Mouse (Mus musculus): Measurements from ENCODE around the gene Slc29a3. TPM values are rescaled to one million over a fixed set of nuclear protein-coding genes. Genes with fewer than 3 reads are reported as not detected.
A peak's percentile ranks its signal among the peaks of the same experiment; 100 is the strongest.

Gene Slc29a3
- 1 to 10 TPM; 6.9 to 8.2 TPM for total RNA-seq (2021)

- DNase-seq: peak; percentile 99
These were observed at the start of gene Slc29a3 for GRCm38 (mm10) chr10:60752040-60753020. Slc29a3 (minus strand) TSS chr10:60752794.

GRCm38 (mm10) chr10:60801898-60802412 is 49.4 kb upstream of the Slc29a3 start:
- DNase-seq: no peak

- DNase-seq: no peak
These were observed 48.7 kb upstream of the Slc29a3 start for GRCm38 (mm10) chr10:60801168-60801897.

- DNase-seq: no peak
These were observed 47.9 kb upstream of the Slc29a3 start for GRCm38 (mm10) chr10:60800295-60801167.

- DNase-seq: no peak
These were observed 45.3 kb upstream of the Slc29a3 start for GRCm38 (mm10) chr10:60797682-60798422.

- DNase-seq: no peak
These were observed 43.9 kb upstream of the Slc29a3 start for GRCm38 (mm10) chr10:60796474-60796873.

- no peak for DNase-seq
These were observed 43.4 kb upstream of the Slc29a3 start for GRCm38 (mm10) chr10:60796028-60796427.

- no peak for DNase-seq
These were observed 42.2 kb upstream of the Slc29a3 start for GRCm38 (mm10) chr10:60794792-60795191.

GRCm38 (mm10) chr10:60794374-60794773 is 41.8 kb upstream of the Slc29a3 start:
- DNase-seq: no peak

- peak; percentile 74 for DNase-seq
These were observed 40.2 kb upstream of the Slc29a3 start for GRCm38 (mm10) chr10:60792841-60793240.

- no peak for DNase-seq
These were observed 39.8 kb upstream of the Slc29a3 start for GRCm38 (mm10) chr10:60792365-60792764.

- no peak for DNase-seq
These were observed 38.3 kb upstream of the Slc29a3 start for GRCm38 (mm10) chr10:60790912-60791311.

GRCm38 (mm10) chr10:60787303-60788074 is 34.9 kb upstream of the Slc29a3 start:
- no peak for DNase-seq

- DNase-seq: no peak
These were observed 31.0 kb upstream of the Slc29a3 start for GRCm38 (mm10) chr10:60783608-60784007.

GRCm38 (mm10) chr10:60779628-60780027 is 27.0 kb upstream of the Slc29a3 start:
- peak; percentile 85 for DNase-seq

GRCm38 (mm10) chr10:60778542-60778941 is 25.9 kb upstream of the Slc29a3 start:
- DNase-seq: peak; percentile 72

GRCm38 (mm10) chr10:60775473-60775872 is 22.9 kb upstream of the Slc29a3 start:
- DNase-seq: peak; percentile 43

- no peak for DNase-seq
These were observed 22.0 kb upstream of the Slc29a3 start for GRCm38 (mm10) chr10:60774616-60775015.

- no peak for DNase-seq
These were observed 18.3 kb upstream of the Slc29a3 start for GRCm38 (mm10) chr10:60770855-60771254.

GRCm38 (mm10) chr10:60768614-60769013 is 16.0 kb upstream of the Slc29a3 start:
- no peak for DNase-seq

Data from heart, postnatal 4 days (tissue).